In genomic region chr4:155206498-155206897, GRCm38 (mm10) we compare ENCODE assay signal across 17 mouse cellular contexts. TPM values are rescaled to one million over a fixed set of nuclear protein-coding genes. Genes with fewer than 3 reads are reported as not detected.
A peak's percentile ranks its signal among the peaks of the same experiment; 100 is the strongest.
DNase-seq lines count a peak whose midpoint lies in the region; ATAC-seq lines count a peak whose summit lies in the region.
"Had no signal": no experiment of that assay in that cellular context is flagged by ENCODE, and none has a peak within 500 bp of the region (broad histone marks: within the 10 kb centered on the region; RNA-seq: fewer than 3 reads in every experiment).

No protein-coding gene starts in this region.

- H3K9ac ChIP-seq in kidney, embryonic 16.5 days (replicated peaks; ENCODE audit: low read length), result no peak overlapping the region
- H3K9ac ChIP-seq in intestine, embryonic 15.5 days, result no peak overlapping the region
- H3K9ac ChIP-seq in forebrain, embryonic 12.5 days, result no peak overlapping the region
- H3K9ac ChIP-seq: forebrain, embryonic 13.5 days; hindbrain, embryonic 13.5 days; midbrain, embryonic 13.5 days had no signal

- peak; percentile 37 for DNase-seq in CD4-positive, CD25-positive, alpha-beta regulatory T cell, adult 2 months (ENCODE audit: low read depth, low spot score)
- no peak for DNase-seq in kidney, postnatal 14 days
- DNase-seq in testis, postnatal 14 days (ENCODE audit: low spot score), result no peak
- DNase-seq: cerebellum, adult 11 months; layer of hippocampus, postnatal 36 days; spleen, adult 18-20 months; thymus, postnatal 14 days had no signal

- H3K9me3 ChIP-seq in kidney, embryonic 16.5 days (ENCODE audit: low read length), result no peaks in the 10 kb centered on the region
- H3K9me3 ChIP-seq in intestine, embryonic 15.5 days, result no peaks in the 10 kb centered on the region
- no peaks in the 10 kb centered on the region for H3K9me3 ChIP-seq in forebrain, embryonic 12.5 days
- H3K9me3 ChIP-seq: forebrain, embryonic 13.5 days; hindbrain, embryonic 13.5 days; midbrain, embryonic 13.5 days had no signal

- no peak overlapping the region for H3K4me3 ChIP-seq in kidney, embryonic 16.5 days (ENCODE audit: low read length)
- H3K4me3 ChIP-seq in intestine, embryonic 15.5 days (replicated peaks), result no peak overlapping the region
- H3K4me3 ChIP-seq in forebrain, embryonic 12.5 days (replicated peaks), result no peak overlapping the region
- H3K4me3 ChIP-seq: forebrain, embryonic 13.5 days; hindbrain, embryonic 13.5 days; midbrain, embryonic 13.5 days; myocyte had no signal

- peak overlapping the region; percentile 80 for H3K27ac ChIP-seq in kidney, embryonic 16.5 days (ENCODE audit: low read length)
- H3K27ac ChIP-seq in intestine, embryonic 15.5 days, result peak overlapping the region; percentile 65; the same call in 1 of the 2 replicates
- H3K27ac ChIP-seq in forebrain, embryonic 12.5 days, result no peak overlapping the region
- H3K27ac ChIP-seq: forebrain, embryonic 13.5 days; hindbrain, embryonic 13.5 days; midbrain, embryonic 13.5 days had no signal

- peaks cover 7% of the 10 kb centered on the region; the same call in 1 of the 2 replicates for H3K36me3 ChIP-seq in kidney, embryonic 16.5 days (ENCODE audit: insufficient read depth, low read length)
- H3K36me3 ChIP-seq in intestine, embryonic 15.5 days, result 0 out of 2 replicates have a peak, but pooled peaks cover 4% of the 10 kb centered on the region
- H3K36me3 ChIP-seq in forebrain, embryonic 12.5 days (replicated peaks), result peaks cover 13% of the 10 kb centered on the region

- WGBS in kidney, embryonic 16.5 days, result 77% methylated on average over 8 of the region's 8 CpGs
- 53% methylated on average over 8 of the region's 8 CpGs for WGBS in intestine, embryonic 15.5 days
- 84% methylated on average over 6 of the region's 8 CpGs for WGBS in forebrain, embryonic 12.5 days

- H3K27me3 ChIP-seq in kidney, embryonic 16.5 days (ENCODE audit: insufficient read depth, low read length), result no peaks in the 10 kb centered on the region
- H3K27me3 ChIP-seq in intestine, embryonic 15.5 days (replicated peaks), result no peaks in the 10 kb centered on the region
- H3K27me3 ChIP-seq in forebrain, embryonic 12.5 days, result no peaks in the 10 kb centered on the region
- H3K27me3 ChIP-seq: CH12.LX; forebrain, embryonic 13.5 days; hindbrain, embryonic 13.5 days; midbrain, embryonic 13.5 days had no signal

- H3K4me1 ChIP-seq in kidney, embryonic 16.5 days (ENCODE audit: insufficient read depth, low read length), result peaks cover 60% of the 10 kb centered on the region
- H3K4me1 ChIP-seq in intestine, embryonic 15.5 days (replicated peaks), result peaks cover 77% of the 10 kb centered on the region
- H3K4me1 ChIP-seq in forebrain, embryonic 12.5 days, result peaks cover 45% of the 10 kb centered on the region

- H3K4me2 ChIP-seq in kidney, embryonic 16.5 days (replicated peaks; ENCODE audit: low read depth, low read length), result no peak overlapping the region
- peak overlapping the region; percentile 26; the same call in 1 of the 2 replicates for H3K4me2 ChIP-seq in intestine, embryonic 15.5 days (replicated peaks)
- no peak overlapping the region for H3K4me2 ChIP-seq in forebrain, embryonic 12.5 days
- H3K4me2 ChIP-seq: forebrain, embryonic 13.5 days; hindbrain, embryonic 13.5 days; midbrain, embryonic 13.5 days had no signal

- no peak for ATAC-seq in CD4-positive, CD25-positive, alpha-beta regulatory T cell, adult 4 months
- no peak for ATAC-seq in kidney, embryonic 16.5 days (ENCODE audit: low FRiP score, low TSS enrichment)
- no peak for ATAC-seq in intestine, embryonic 15.5 days
- ATAC-seq in megakaryocyte progenitor cell, adult 5-6 weeks (replicated peaks; ENCODE audit: poor library complexity), result peak; percentile 51
- no peak for ATAC-seq in forebrain, embryonic 12.5 days (ENCODE audit: low FRiP score)
- ATAC-seq: forebrain, embryonic 13.5 days; midbrain, embryonic 13.5 days had no signal

RNA-seq across cellular contexts. Expression of gene Ski, which starts 15.9 kb away (rescaled TPM):
- 10 to 100 TPM; 20.6 to 28.2 TPM for polyA plus RNA-seq in CD4-positive, CD25-positive, alpha-beta regulatory T cell, adult 4 months (2017; shearing (Covaris generic))
- 14.5 and 15.9 TPM in 2 replicates for polyA plus RNA-seq in kidney, embryonic 16.5 days (2015; fragmentation: Nextera tagmentation; extraction: Ambion mirVana)
- polyA plus RNA-seq in intestine, embryonic 15.5 days (2015; fragmentation: Nextera tagmentation; extraction: Ambion mirVana), result 13.3 and 13.8 TPM in 2 replicates
- 16.9 and 19.7 TPM in 2 replicates for total RNA-seq in megakaryocyte progenitor cell, adult 5-6 weeks (2015)
- total RNA-seq in megakaryocyte progenitor cell, adult 5-6 weeks (2017), result 5.0 and 5.7 TPM in 2 replicates
- 12.3 and 14.2 TPM in 2 replicates for polyA plus RNA-seq in forebrain, embryonic 12.5 days (2016; fragmentation: Nextera tagmentation; extraction: Ambion mirVana)

RNA-seq across cellular contexts. Expression of gene Faap20, which starts 43.1 kb away (rescaled TPM):
- 10 to 100 TPM; 50.4 to 58.5 TPM for polyA plus RNA-seq in CD4-positive, CD25-positive, alpha-beta regulatory T cell, adult 4 months (2017; shearing (Covaris generic))
- polyA plus RNA-seq in kidney, embryonic 16.5 days (2015; fragmentation: Nextera tagmentation; extraction: Ambion mirVana), result 77.4 and 77.8 TPM in 2 replicates
- 64.1 and 74.9 TPM in 2 replicates for polyA plus RNA-seq in intestine, embryonic 15.5 days (2015; fragmentation: Nextera tagmentation; extraction: Ambion mirVana)
- total RNA-seq in megakaryocyte progenitor cell, adult 5-6 weeks (2015), result 28.6 and 46.3 TPM in 2 replicates
- 14.2 and 17.6 TPM in 2 replicates for total RNA-seq in megakaryocyte progenitor cell, adult 5-6 weeks (2017)
- polyA plus RNA-seq in forebrain, embryonic 12.5 days (2016; fragmentation: Nextera tagmentation; extraction: Ambion mirVana), result 96.4 and 96.9 TPM in 2 replicates
